Mouse (Mus musculus) forebrain, embryonic 10.5 days (tissue): ENCODE data around the gene Mpz. TPM values are rescaled to one million over a fixed set of nuclear protein-coding genes. Genes with fewer than 3 reads are reported as not detected.

ENCODE experiments used
- DNase-seq: peaks from one replicate; pipeline ENCODE4 v3.0.0-alpha.2; 2017; ENCODE audit warnings: low spot score; ENCODE audit errors: extremely low spot score
- H3K27ac ChIP-seq: fragments of 300-500 bp; sonication (generic); 2 replicates; pipeline ENCODE4 v1.5.1; 2016; ENCODE audit warnings: mild to moderate bottlenecking
- H3K27me3 ChIP-seq: fragments of 300-500 bp; sonication (generic); 2 replicates; pipeline ENCODE4 v1.6.1; 2016; ENCODE audit warnings: mild to moderate bottlenecking; ENCODE audit not compliant: poor library complexity, severe bottlenecking
- H3K36me3 ChIP-seq: fragments of 300-500 bp; sonication (generic); replicated peaks from 2 replicates; pipeline ENCODE4 v1.6.1; 2016; ENCODE audit warnings: mild to moderate bottlenecking, moderate library complexity
- H3K4me1 ChIP-seq: fragments of 300-500 bp; sonication (generic); 2 replicates; pipeline ENCODE4 v1.6.1; 2016
- H3K4me3 ChIP-seq: fragments of 300-500 bp; sonication (generic); 2 replicates; pipeline ENCODE4 v1.5.1; 2016; ENCODE audit warnings: mild to moderate bottlenecking, moderate library complexity
- H3K9me3 ChIP-seq: fragments of 300-500 bp; sonication (generic); 2 replicates; pipeline ENCODE4 v1.6.1; 2016; ENCODE audit warnings: mild to moderate bottlenecking, moderate library complexity
- WGBS: fragments of 180-500 bp; shearing (Covaris S2); methylation state at CpG from one replicate; pipeline ENCODE4 v1.1.7; 2016; 5-methylcytosine and 5-hydroxymethylcytosine counted together
- polyA plus RNA-seq: library from polyadenylated mRNA; unstranded; fragments of >200 nt; fragmentation: Nextera tagmentation; extraction: Ambion mirVana; gene quantifications from 2 replicates; pipeline ENCODE4 v1.2.1, GENCODE M21; 2016

Mpz gene
- polyA plus RNA-seq, 1 experiment from 2014 or later = 0.22 TPM

GRCm38 (mm10) chr1:171179487-171180171 is 29.1 kb downstream of the Mpz start:
- DNase-seq = no peak
- no peak overlapping the region for H3K4me3 ChIP-seq
- no peaks in the 10 kb centered on the region for H3K27me3 ChIP-seq
- H3K4me1 ChIP-seq = no peaks in the 10 kb centered on the region
- no peaks in the 10 kb centered on the region for H3K36me3 ChIP-seq
- 83% methylated on average over 5 of the region's 5 CpGs for WGBS
- no peak overlapping the region for H3K27ac ChIP-seq
- H3K9me3 ChIP-seq = no peaks in the 10 kb centered on the region

DNA sequence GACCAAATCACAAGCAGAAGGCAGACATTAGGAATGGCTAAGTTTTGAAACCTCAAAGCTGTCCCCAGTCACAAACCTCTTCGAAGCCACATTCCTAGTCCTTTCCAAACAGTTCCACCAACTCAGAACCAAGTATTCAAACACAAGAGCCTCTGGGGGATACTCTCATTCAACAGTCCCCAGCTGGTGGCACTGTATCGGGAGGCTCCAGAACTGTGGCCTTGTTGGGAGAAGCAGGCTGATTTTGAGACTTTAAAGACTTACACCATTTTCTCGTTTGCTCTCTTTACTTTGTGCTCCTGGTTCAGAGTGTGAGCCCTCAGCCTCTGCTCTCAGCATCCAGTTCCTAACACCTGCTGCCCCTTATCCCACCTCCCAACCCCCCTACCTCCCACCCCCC is 32.5 kb downstream of the Mpz start:
- Histone ChIP-seq H3K36me3 (no peaks in the 10 kb centered on the region), H3K4me3 (no peak overlapping the region), H3K27me3 (no peaks in the 10 kb centered on the region), H3K9me3 (no peaks in the 10 kb centered on the region), H3K4me1 (peaks cover 20% of the 10 kb centered on the region), H3K27ac (no peak overlapping the region)
- WGBS = 86% methylated on average over 3 of the region's 3 CpGs
- no peak for DNase-seq

- 83% methylated on average over 3 of the region's 3 CpGs for WGBS
- DNase-seq = no peak
- H3K36me3 ChIP-seq = no peaks in the 10 kb centered on the region
- no peak overlapping the region for H3K4me3 ChIP-seq
- H3K9me3 ChIP-seq = no peaks in the 10 kb centered on the region
- no peak overlapping the region for H3K27ac ChIP-seq
- H3K27me3 ChIP-seq = no peaks in the 10 kb centered on the region
- H3K4me1 ChIP-seq = peaks cover 26% of the 10 kb centered on the region
Measured at GRCm38 (mm10) chr1:171183620-171184019, 33.1 kb downstream of the Mpz start.

GRCm38 (mm10) chr1:171184314-171184713 is 33.8 kb downstream of the Mpz start:
- WGBS = 86% methylated on average over 7 of the region's 7 CpGs
- Histone ChIP-seq H3K4me3 (no peak overlapping the region), H3K4me1 (peaks cover 33% of the 10 kb centered on the region), H3K9me3 (no peaks in the 10 kb centered on the region), H3K36me3 (no peaks in the 10 kb centered on the region), H3K27me3 (peaks cover 2% of the 10 kb centered on the region), H3K27ac (no peak overlapping the region)
- DNase-seq = no peak

GRCm38 (mm10) chr1:171185655-171186054 is 35.1 kb downstream of the Mpz start:
- peaks cover 40% of the 10 kb centered on the region for H3K4me1 ChIP-seq
- no peaks in the 10 kb centered on the region for H3K9me3 ChIP-seq
- no peak overlapping the region for H3K4me3 ChIP-seq
- peaks cover 14% of the 10 kb centered on the region for H3K27me3 ChIP-seq
- no peaks in the 10 kb centered on the region for H3K36me3 ChIP-seq
- H3K27ac ChIP-seq = 0 out of 2 replicates have a peak overlapping the region, but pooled peaks have one; percentile 20
- DNase-seq = no peak
- 68% methylated on average over 8 of the region's 8 CpGs for WGBS

GRCm38 (mm10) chr1:171187851-171188700 is 37.6 kb downstream of the Mpz start:
- H3K9me3 ChIP-seq = no peaks in the 10 kb centered on the region
- no peaks in the 10 kb centered on the region for H3K36me3 ChIP-seq
- no peak for DNase-seq
- peaks cover 39% of the 10 kb centered on the region for H3K27me3 ChIP-seq
- 44% methylated on average over 13 of the region's 13 CpGs for WGBS
- H3K4me3 ChIP-seq = peak overlapping the region; percentile 24
- H3K27ac ChIP-seq = peak overlapping the region; percentile 73
- H3K4me1 ChIP-seq = peaks cover 48% of the 10 kb centered on the region

DNA sequence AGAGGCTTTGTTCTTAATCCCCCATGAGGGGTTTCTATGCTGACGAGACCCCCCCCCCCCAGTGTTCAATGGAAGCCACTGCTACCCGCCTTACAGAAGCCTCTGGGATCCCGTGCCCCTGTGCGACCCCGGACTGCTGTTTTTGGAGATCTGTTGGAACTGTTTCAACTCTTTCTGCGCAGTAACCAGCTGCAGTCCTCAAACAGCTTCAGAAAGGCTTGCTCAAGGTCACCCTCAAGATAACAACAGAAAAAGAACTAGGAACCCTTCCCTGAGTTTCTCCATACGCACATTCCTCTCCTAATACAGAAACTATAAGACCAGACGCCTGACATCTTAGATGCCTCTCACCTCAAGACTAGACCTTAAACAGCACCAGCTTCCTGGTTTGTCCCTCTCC is 38.5 kb downstream of the Mpz start:
- H3K27ac ChIP-seq = peak overlapping the region; percentile 73
- peaks cover 48% of the 10 kb centered on the region for H3K27me3 ChIP-seq
- H3K9me3 ChIP-seq = no peaks in the 10 kb centered on the region
- DNase-seq = no peak
- no peaks in the 10 kb centered on the region for H3K36me3 ChIP-seq
- peaks cover 58% of the 10 kb centered on the region for H3K4me1 ChIP-seq
- H3K4me3 ChIP-seq = no peak overlapping the region
- 14% methylated on average over 8 of the region's 8 CpGs for WGBS

- Histone ChIP-seq H3K27ac (peak overlapping the region; percentile 73), H3K36me3 (no peaks in the 10 kb centered on the region), H3K9me3 (no peaks in the 10 kb centered on the region), H3K4me3 (no peak overlapping the region), H3K4me1 (peaks cover 63% of the 10 kb centered on the region), H3K27me3 (peaks cover 54% of the 10 kb centered on the region)
- 23% methylated on average over 14 of the region's 14 CpGs for WGBS
- DNase-seq = no peak
Measured at GRCm38 (mm10) chr1:171189476-171190114, 39.1 kb downstream of the Mpz start.

DNA sequence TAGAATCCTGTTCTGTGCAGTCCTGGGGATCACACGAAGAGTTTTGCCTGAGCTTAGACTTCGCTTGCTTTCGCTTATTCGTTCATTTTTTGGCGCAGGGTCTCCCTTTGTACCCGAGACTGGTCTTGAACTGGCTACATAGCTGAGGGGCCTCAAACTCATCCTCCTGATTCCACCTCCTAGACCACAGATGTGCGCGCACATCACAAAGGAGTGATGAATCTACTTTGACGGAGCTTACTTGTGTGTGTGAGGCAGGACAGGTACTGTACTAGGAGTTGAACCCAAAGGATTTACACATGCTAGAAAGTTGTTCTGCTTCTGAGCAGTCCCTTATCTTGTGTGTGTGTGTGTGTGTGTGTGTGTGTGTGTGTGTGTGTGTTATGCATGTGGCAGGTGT is 40.3 kb downstream of the Mpz start:
- H3K4me3 ChIP-seq = no peak overlapping the region
- no peak for DNase-seq
- H3K36me3 ChIP-seq = no peaks in the 10 kb centered on the region
- WGBS = 94% methylated on average over 9 of the region's 9 CpGs
- H3K27ac ChIP-seq = 0 out of 2 replicates have a peak overlapping the region, but pooled peaks have one; percentile 5
- peaks cover 71% of the 10 kb centered on the region for H3K4me1 ChIP-seq
- no peaks in the 10 kb centered on the region for H3K9me3 ChIP-seq
- peaks cover 66% of the 10 kb centered on the region for H3K27me3 ChIP-seq

DNA sequence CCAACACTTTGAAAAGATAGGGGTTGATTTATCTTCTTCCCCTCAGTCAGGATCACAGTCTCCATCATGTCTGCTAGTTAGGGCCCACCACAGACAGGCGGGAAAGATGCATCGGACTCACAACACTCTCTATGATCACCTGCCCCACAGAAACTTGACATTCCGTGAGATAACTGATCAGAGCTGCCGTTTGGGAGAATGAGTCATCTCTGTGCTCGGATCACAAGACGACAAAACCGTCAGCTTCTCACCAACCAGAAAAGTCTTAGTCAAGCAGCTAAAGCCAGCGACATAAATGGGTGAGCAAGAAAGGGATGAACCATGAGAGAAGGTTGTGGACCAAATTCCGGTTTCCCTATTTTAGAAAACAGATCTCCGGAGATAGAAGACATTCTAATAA is 41.8 kb downstream of the Mpz start:
- no peaks in the 10 kb centered on the region for H3K9me3 ChIP-seq
- DNase-seq = no peak
- H3K4me3 ChIP-seq = no peak overlapping the region
- no peak overlapping the region for H3K27ac ChIP-seq
- peaks cover 81% of the 10 kb centered on the region for H3K27me3 ChIP-seq
- WGBS = 51% methylated on average over 10 of the region's 10 CpGs
- H3K4me1 ChIP-seq = peaks cover 65% of the 10 kb centered on the region
- H3K36me3 ChIP-seq = no peaks in the 10 kb centered on the region

- peak overlapping the region; percentile 2; the same call in 1 of the 2 replicates for H3K27ac ChIP-seq
- peaks cover 91% of the 10 kb centered on the region for H3K27me3 ChIP-seq
- WGBS = 3% methylated on average over 18 of the region's 18 CpGs
- H3K4me1 ChIP-seq = peaks cover 59% of the 10 kb centered on the region
- no peaks in the 10 kb centered on the region for H3K9me3 ChIP-seq
- peak overlapping the region; percentile 43 for H3K4me3 ChIP-seq
- DNase-seq = peak; percentile 42
- H3K36me3 ChIP-seq = no peaks in the 10 kb centered on the region
Measured at GRCm38 (mm10) chr1:171193093-171193840, 42.8 kb downstream of the Mpz start.
